Mouse (Mus musculus) lung, postnatal 0 days (tissue): ENCODE measurements around the gene Hap1. TPM values are rescaled to one million over a fixed set of nuclear protein-coding genes. Genes with fewer than 3 reads are reported as not detected.
"Not testable (repeated sequence)": the region's sequence is repeated elsewhere in the genome, so short reads cannot be mapped to it uniquely, and the experiment has no call there.

Experiments used
- ATAC-seq: fragments of 200-750 bp; cut with Nextera tagmentation; 2 replicates; pipeline ENCODE4 v1.8.0; 2017; ENCODE audit warnings: moderate library complexity
- DNase-seq: peaks from one replicate; pipeline ENCODE4 v3.0.0-alpha.2; 2016; ENCODE audit warnings: low spot score
- H3K27ac ChIP-seq: fragments of 300-500 bp; sonication (generic); 2 replicates; pipeline ENCODE4 v1.5.1; 2014; ENCODE audit warnings: antibody characterized with exemption, mild to moderate bottlenecking, low read length, mixed read lengths
- H3K27me3 ChIP-seq: fragments of 300-500 bp; sonication (generic); replicated peaks from 2 replicates; pipeline ENCODE4 v1.6.1; 2014; ENCODE audit warnings: low read length, mixed read lengths; ENCODE audit not compliant: insufficient read depth
- H3K36me3 ChIP-seq: fragments of 300-500 bp; sonication (generic); 2 replicates; pipeline ENCODE4 v1.6.1; 2014; ENCODE audit warnings: low read length, mixed read lengths; ENCODE audit not compliant: insufficient read depth
- H3K4me1 ChIP-seq: fragments of 300-500 bp; sonication (generic); 2 replicates; pipeline ENCODE4 v1.6.1; 2014; ENCODE audit warnings: antibody characterized with exemption, low read depth, low read length, mixed read lengths; ENCODE audit not compliant: insufficient read depth
- H3K4me2 ChIP-seq: fragments of 300-500 bp; sonication (generic); replicated peaks from 2 replicates; pipeline ENCODE4 v1.6.1; 2014; ENCODE audit warnings: low read depth, mild to moderate bottlenecking, low read length, moderate library complexity, mixed read lengths
- H3K4me3 ChIP-seq: fragments of 300-500 bp; sonication (generic); 2 replicates; pipeline ENCODE4 v1.5.1; 2014; ENCODE audit warnings: low read depth, low read length
- H3K9ac ChIP-seq: fragments of 300-500 bp; sonication (generic); replicated peaks from 2 replicates; pipeline ENCODE4 v1.6.1; 2014; ENCODE audit warnings: low read depth, mild to moderate bottlenecking
- H3K9me3 ChIP-seq: fragments of 300-500 bp; sonication (generic); 2 replicates; pipeline ENCODE4 v1.6.1; 2016; ENCODE audit warnings: low read length, mixed read lengths
- CTCF ChIP-seq: IDR thresholded peaks from 2 replicates; pipeline ENCODE4 v1.5.1; 2016; ENCODE audit warnings: antibody characterized with exemption, mild to moderate bottlenecking
- EP300 ChIP-seq: IDR thresholded peaks from 2 replicates; pipeline ENCODE4 v1.6.1; 2016; ENCODE audit warnings: antibody characterized with exemption, mild to moderate bottlenecking, control low read depth
- WGBS: fragments of 180-500 bp; shearing (Covaris S2); extraction: QIAGEN DNeasy Blood & Tissue Kit; methylation state at CpG from one replicate; pipeline ENCODE4 v1.1.7; 2014; 5-methylcytosine and 5-hydroxymethylcytosine counted together
- polyA plus RNA-seq: library from polyadenylated mRNA; unstranded; fragments of >200 nt; fragmentation: Nextera tagmentation; extraction: Ambion mirVana; gene quantifications from 2 replicates; pipeline ENCODE4 v1.2.1, GENCODE M21; 2015

The Hap1 gene
- polyA plus RNA-seq, 1 experiment from 2014 or later = 6.4 TPM

GRCm38 (mm10) chr11:100335731-100336130 is 20.2 kb downstream of the Hap1 start:
- Histone ChIP-seq H3K4me1 (no peaks in the 10 kb centered on the region), H3K27ac (no peak overlapping the region), H3K9me3 (no peaks in the 10 kb centered on the region), H3K4me2 (no peak overlapping the region), H3K9ac (no peak overlapping the region), H3K27me3 (no peaks in the 10 kb centered on the region), H3K36me3 (no peaks in the 10 kb centered on the region), H3K4me3 (no peak overlapping the region)
- no peak for ATAC-seq
- no peak for DNase-seq
- no peak for TF ChIP-seq EP300
- no peak for TF ChIP-seq CTCF
- WGBS = 21% methylated on average over 3 of the region's 3 CpGs

DNA sequence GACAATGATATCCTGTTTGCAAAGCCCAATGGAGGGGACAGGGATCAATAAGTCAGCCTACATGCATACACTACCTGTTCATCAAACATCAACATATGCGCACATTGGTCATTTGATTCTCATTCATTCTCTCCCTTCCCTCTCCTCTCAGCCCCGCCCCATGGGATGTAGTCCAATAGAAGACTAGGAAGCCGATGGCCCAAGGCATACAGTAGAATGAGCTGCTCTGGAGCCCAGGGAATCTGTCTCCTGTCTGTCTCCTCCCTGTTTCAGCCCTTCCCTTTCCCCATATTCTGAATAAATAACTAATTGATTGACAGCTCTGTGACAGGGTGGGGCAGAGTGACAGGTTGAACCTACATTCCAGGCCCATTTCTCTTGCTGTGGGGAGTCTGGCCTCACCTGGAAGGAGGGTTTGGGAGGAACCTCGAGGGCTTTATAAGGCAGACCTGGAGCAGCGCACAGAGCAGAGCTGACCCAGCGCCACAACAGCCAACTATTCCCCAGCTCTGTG is 21.9 kb downstream of the Hap1 start, which contains the start of gene Gast:
Gene Gast (plus strand): TSS at position 464 of the 514 bp plus-strand sequence.
- Histone ChIP-seq H3K36me3 (no peaks in the 10 kb centered on the region), H3K27me3 (no peaks in the 10 kb centered on the region), H3K4me1 (no peaks in the 10 kb centered on the region), H3K27ac (no peak within 1 kb of the TSS), H3K4me3 (no peak within 1 kb of the TSS), H3K9ac (no peak within 1 kb of the TSS), H3K9me3 (no peaks in the 10 kb centered on the region), H3K4me2 (no peak within 1 kb of the TSS)
- no peak for ATAC-seq
- WGBS = 68% methylated on average over 6 of the region's 6 CpGs
- no peak for TF ChIP-seq EP300
- TF ChIP-seq CTCF = no peak
- DNase-seq = no peak

DNA sequence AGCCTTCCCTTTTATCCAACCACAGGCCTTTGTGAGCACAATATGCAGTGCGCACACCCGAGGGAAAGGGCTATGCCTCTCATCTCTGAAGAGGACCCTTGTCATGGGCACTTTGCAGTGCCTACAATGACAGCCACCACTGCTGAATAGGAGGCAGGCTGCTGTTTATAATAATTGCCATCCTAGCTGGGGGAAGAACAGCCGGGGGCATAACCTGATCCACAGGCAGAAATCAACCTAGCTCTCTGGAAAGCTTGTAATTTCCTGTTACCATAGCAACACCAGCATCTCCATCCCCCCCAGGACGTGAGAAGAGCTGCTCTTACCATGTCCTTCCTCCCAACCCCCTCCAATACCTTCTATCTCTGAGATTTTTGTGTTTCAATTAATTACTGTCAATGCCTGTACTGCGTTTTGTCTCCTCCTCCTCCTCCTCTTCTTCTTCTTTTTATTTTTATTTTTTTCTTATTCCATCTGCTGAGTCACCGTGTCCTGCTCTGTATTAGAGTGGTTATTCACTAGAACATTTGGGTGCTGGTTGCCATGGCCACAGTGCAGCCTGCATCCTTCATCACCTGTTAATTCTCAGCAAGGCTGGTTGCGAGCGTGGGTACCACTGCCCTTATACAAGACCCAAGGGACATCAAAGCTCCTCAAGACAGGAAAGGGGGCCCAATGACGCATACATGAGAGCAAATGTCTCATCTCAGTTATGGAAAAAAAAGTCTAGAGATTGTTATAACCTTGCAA is 23.0 kb downstream of the Hap1 start:
- no peaks in the 10 kb centered on the region for H3K27me3 ChIP-seq
- H3K27ac ChIP-seq = no peak overlapping the region
- no peak overlapping the region for H3K9ac ChIP-seq
- no peak overlapping the region for H3K4me2 ChIP-seq
- WGBS = 54% methylated on average over 9 of the region's 9 CpGs
- no peaks in the 10 kb centered on the region for H3K9me3 ChIP-seq
- TF ChIP-seq CTCF = no peak
- no peak for TF ChIP-seq EP300
- ATAC-seq = no peak
- DNase-seq = no peak
- H3K36me3 ChIP-seq = no peaks in the 10 kb centered on the region
- no peak overlapping the region for H3K4me3 ChIP-seq
- no peaks in the 10 kb centered on the region for H3K4me1 ChIP-seq

DNA sequence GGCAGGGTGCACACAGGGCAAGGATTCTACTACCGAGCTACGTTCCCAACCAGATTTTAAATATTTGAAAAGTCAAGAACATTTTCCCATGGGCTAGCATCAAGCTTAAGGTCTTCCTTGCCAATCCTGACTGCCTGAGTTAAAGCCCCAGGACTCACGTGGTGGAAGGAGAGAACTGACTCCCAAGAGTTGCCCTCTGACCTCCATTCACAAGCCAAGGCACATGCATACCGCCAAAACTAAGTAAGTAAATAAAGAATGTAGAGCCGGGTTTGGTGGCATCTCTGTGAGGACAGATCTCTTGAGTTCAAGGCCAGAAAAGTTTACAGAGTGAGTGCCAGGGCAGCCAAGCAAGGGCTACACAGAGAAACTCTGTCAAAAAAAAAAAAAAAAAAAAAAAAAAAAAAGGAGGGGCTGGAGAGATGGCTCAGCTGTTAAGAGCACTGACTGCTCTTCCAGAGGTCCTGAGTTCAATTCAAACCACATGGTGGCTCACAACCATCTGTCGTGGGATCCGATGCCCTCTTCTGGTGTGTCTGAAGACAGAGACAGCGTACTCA is 25.0 kb downstream of the Hap1 start:
- H3K4me2 ChIP-seq, H3K9ac ChIP-seq, H3K36me3 ChIP-seq, DNase-seq, H3K27me3 ChIP-seq, H3K9me3 ChIP-seq, H3K27ac ChIP-seq, H3K4me1 ChIP-seq, H3K4me3 ChIP-seq: not testable (repeated sequence)
- WGBS = 48% methylated on average over 8 of the region's 8 CpGs
- ATAC-seq = peak; percentile 14; the same call in 1 of the 2 replicates

- ATAC-seq = no peak
Observed at GRCm38 (mm10) chr11:100330235-100330634, 25.7 kb downstream of the Hap1 start.

DNA sequence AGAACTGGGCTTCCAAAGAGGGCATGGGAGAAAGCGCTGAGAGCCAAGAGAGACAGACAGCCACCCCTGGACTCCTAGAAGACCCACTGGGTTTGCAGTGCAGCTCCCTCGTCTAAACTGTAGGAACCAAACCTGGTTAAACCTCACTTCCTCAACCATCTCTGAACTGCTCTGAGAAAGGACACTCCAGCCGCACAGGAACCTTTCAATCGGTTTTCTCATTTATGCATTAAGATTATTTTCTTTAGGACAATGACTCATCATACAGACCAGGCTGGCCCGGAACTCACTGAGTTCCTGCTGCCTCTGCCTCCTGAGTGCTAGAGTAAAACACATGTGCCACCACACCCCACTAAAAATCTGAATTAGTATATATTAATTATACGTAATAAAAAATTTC is 28.2 kb downstream of the Hap1 start:
- ATAC-seq (no peak), DNase-seq (no peak)
- H3K4me1 ChIP-seq = no peaks in the 10 kb centered on the region
- H3K27me3 ChIP-seq = no peaks in the 10 kb centered on the region
- H3K4me2 ChIP-seq = no peak overlapping the region
- H3K36me3 ChIP-seq = peaks cover 1% of the 10 kb centered on the region; the same call in 1 of the 2 replicates
- no peak overlapping the region for H3K4me3 ChIP-seq
- TF ChIP-seq EP300 = no peak
- H3K9ac ChIP-seq = no peak overlapping the region
- no peak overlapping the region for H3K27ac ChIP-seq
- WGBS = 68% methylated on average over 6 of the region's 6 CpGs
- no peaks in the 10 kb centered on the region for H3K9me3 ChIP-seq

More at GRCm38 (mm10) chr11:100330235-100330634, 25.7 kb downstream of the Hap1 start:
- Histone ChIP-seq H3K36me3 (no peaks in the 10 kb centered on the region), H3K4me3 (no peak overlapping the region), H3K4me1 (no peaks in the 10 kb centered on the region), H3K9me3 (no peaks in the 10 kb centered on the region), H3K4me2 (no peak overlapping the region), H3K9ac (no peak overlapping the region), H3K27ac (no peak overlapping the region), H3K27me3 (no peaks in the 10 kb centered on the region)
- TF ChIP-seq CTCF (no peak), EP300 (no peak)
- WGBS = 52% methylated on average over 16 of the region's 16 CpGs
- DNase-seq = no peak
